Mouse (Mus musculus) heart, adult 8-10 months (tissue): ENCODE results near the gene Klrg1. TPM values are rescaled to one million over a fixed set of nuclear protein-coding genes. Genes with fewer than 3 reads are reported as not detected.

Experiments used
- DNase-seq: peaks from one replicate; pipeline ENCODE4 v3.0.0; 2022; ENCODE audit warnings: low spot score
- total RNA-seq, 4 experiments: library from RNA; stranded (reverse); gene quantifications; 2 replicates each; pipeline ENCODE4 v1.2.4; 2022

Klrg1 gene
- total RNA-seq, 4 experiments from 2014 or later: not detected

GRCm38 (mm10) chr6:122293121-122293520 is 10.4 kb upstream of the Klrg1 start:
- DNase-seq: no peak

- no peak for DNase-seq
Observed at GRCm38 (mm10) chr6:122292184-122292583, 9.5 kb upstream of the Klrg1 start.

GRCm38 (mm10) chr6:122291735-122292134 is 9.1 kb upstream of the Klrg1 start:
- DNase-seq: no peak

- DNase-seq: no peak
Observed at GRCm38 (mm10) chr6:122291264-122291663, 8.6 kb upstream of the Klrg1 start.

GRCm38 (mm10) chr6:122290253-122290652 is 7.6 kb upstream of the Klrg1 start:
- DNase-seq: no peak

GRCm38 (mm10) chr6:122289313-122289712 is 6.6 kb upstream of the Klrg1 start:
- no peak for DNase-seq

- no peak for DNase-seq
Observed at GRCm38 (mm10) chr6:122288263-122288662, 5.6 kb upstream of the Klrg1 start.

GRCm38 (mm10) chr6:122284823-122285222 is 2.1 kb upstream of the Klrg1 start:
- DNase-seq: no peak

- DNase-seq: no peak
Observed at GRCm38 (mm10) chr6:122284304-122284703, 1.6 kb upstream of the Klrg1 start.

- no peak for DNase-seq
Observed at GRCm38 (mm10) chr6:122283429-122283828, 747 bp upstream of the Klrg1 start.

GRCm38 (mm10) chr6:122276565-122276964 is 6.1 kb downstream of the Klrg1 start:
- no peak for DNase-seq

- no peak for DNase-seq
Observed at GRCm38 (mm10) chr6:122274546-122274945, 8.1 kb downstream of the Klrg1 start.

GRCm38 (mm10) chr6:122270152-122270551 is 12.5 kb downstream of the Klrg1 start:
- DNase-seq: no peak

GRCm38 (mm10) chr6:122269170-122269569 is 13.5 kb downstream of the Klrg1 start:
- no peak for DNase-seq

GRCm38 (mm10) chr6:122268561-122268960 is 14.1 kb downstream of the Klrg1 start:
- DNase-seq: peak; percentile 16

- no peak for DNase-seq
Observed at GRCm38 (mm10) chr6:122262543-122262942, 20.1 kb downstream of the Klrg1 start.

GRCm38 (mm10) chr6:122252146-122252545 is 30.5 kb downstream of the Klrg1 start:
- no peak for DNase-seq

GRCm38 (mm10) chr6:122250033-122250432 is 32.6 kb downstream of the Klrg1 start:
- DNase-seq: no peak

Other genes starting within 250 kb of the Klrg1 start
- gene M6pr, start 25.8 kb upstream of the Klrg1 start, total RNA-seq: 10 to 100 TPM; 43.1 to 44.9 (median 44.1) TPM
- gene Phc1, start 57.7 kb upstream of the Klrg1 start, total RNA-seq: 10 to 100 TPM; 15.8 to 22.7 (median 20.1) TPM
- under 1 TPM in 1 of 4 experiments, not detected in 3; 0.23 TPM for gene Rimklb, start 215.9 kb upstream of the Klrg1 start, total RNA-seq
- 10 to 100 TPM; 15.7 to 18.2 (median 18.0) TPM for gene Mfap5, start 223.0 kb upstream of the Klrg1 start, total RNA-seq